Mouse (Mus musculus) splenic B cell, adult 2 months (primary cell): ENCODE results near the gene Lrrc8b.

Experiments used
- DNase-seq: peaks from one replicate; pipeline ENCODE4 v3.0.0-alpha.2; 2011; ENCODE audit warnings: low read depth, low spot score
- H3K27me3 ChIP-seq: 2 replicates; pipeline ENCODE4 v1.6.1; 2012; ENCODE audit warnings: mild to moderate bottlenecking, low read length, moderate library complexity, mixed read lengths; ENCODE audit not compliant: control insufficient read depth, poor library complexity, insufficient read depth, severe bottlenecking
- H3K36me3 ChIP-seq: 2 replicates; pipeline ENCODE4 v1.6.1; 2012; ENCODE audit warnings: mild to moderate bottlenecking, low read length, moderate library complexity, mixed read lengths; ENCODE audit not compliant: control insufficient read depth, poor library complexity, insufficient read depth, severe bottlenecking

Gene Lrrc8b

GRCm38 (mm10) chr5:105501136-105501535 lies 85.6 kb downstream of the Lrrc8b start:
- DNase-seq: no peak
- no peaks in the 10 kb centered on the region for H3K27me3 ChIP-seq
- H3K36me3 ChIP-seq: no peaks in the 10 kb centered on the region; the same call in 1 of the 2 replicates

- no peaks in the 10 kb centered on the region for H3K27me3 ChIP-seq
- DNase-seq: no peak
- no peaks in the 10 kb centered on the region; the same call in 1 of the 2 replicates for H3K36me3 ChIP-seq
Observed at GRCm38 (mm10) chr5:105508813-105509212, 93.2 kb downstream of the Lrrc8b start.

- H3K27me3 ChIP-seq: no peaks in the 10 kb centered on the region
- no peaks in the 10 kb centered on the region for H3K36me3 ChIP-seq
- DNase-seq: no peak
Observed at GRCm38 (mm10) chr5:105512297-105512696, 96.7 kb downstream of the Lrrc8b start.

GRCm38 (mm10) chr5:105515532-105515931 lies 100.0 kb downstream of the Lrrc8b start:
- no peaks in the 10 kb centered on the region for H3K27me3 ChIP-seq
- no peaks in the 10 kb centered on the region for H3K36me3 ChIP-seq
- DNase-seq: peak; percentile 48

- Histone ChIP-seq H3K36me3 (no peaks in the 10 kb centered on the region), H3K27me3 (no peaks in the 10 kb centered on the region)
- no peak for DNase-seq
Observed at GRCm38 (mm10) chr5:105516290-105516689, 100.7 kb downstream of the Lrrc8b start.

GRCm38 (mm10) chr5:105517992-105518625 lies 102.5 kb downstream of the Lrrc8b start:
- Histone ChIP-seq H3K27me3 (no peaks in the 10 kb centered on the region), H3K36me3 (no peaks in the 10 kb centered on the region)
- DNase-seq: no peak

- H3K27me3 ChIP-seq: no peaks in the 10 kb centered on the region
- DNase-seq: peak; percentile 66
- H3K36me3 ChIP-seq: no peaks in the 10 kb centered on the region
Observed at GRCm38 (mm10) chr5:105518626-105519095, 103.1 kb downstream of the Lrrc8b start.

GRCm38 (mm10) chr5:105519096-105519975 lies 103.8 kb downstream of the Lrrc8b start, which contains the start of gene Lrrc8c:
Gene Lrrc8c, plus strand, starts transcription at chr5:105519388.
- no peaks in the 10 kb centered on the region for H3K27me3 ChIP-seq
- H3K36me3 ChIP-seq: peaks cover under 1% of the 10 kb centered on the region; the same call in 1 of the 2 replicates
- peak; percentile 91 for DNase-seq

GRCm38 (mm10) chr5:105519976-105520300 lies 104.4 kb downstream of the Lrrc8b start:
- DNase-seq: no peak
- no peaks in the 10 kb centered on the region for H3K27me3 ChIP-seq
- H3K36me3 ChIP-seq: peaks cover 2% of the 10 kb centered on the region; the same call in 1 of the 2 replicates

GRCm38 (mm10) chr5:105520442-105520965 lies 104.9 kb downstream of the Lrrc8b start:
- Histone ChIP-seq H3K36me3 (peaks cover 2% of the 10 kb centered on the region; the same call in 1 of the 2 replicates), H3K27me3 (no peaks in the 10 kb centered on the region)
- no peak for DNase-seq

GRCm38 (mm10) chr5:105523452-105523851 lies 107.9 kb downstream of the Lrrc8b start:
- no peaks in the 10 kb centered on the region for H3K27me3 ChIP-seq
- H3K36me3 ChIP-seq: peaks cover 2% of the 10 kb centered on the region; the same call in 1 of the 2 replicates
- DNase-seq: no peak

GRCm38 (mm10) chr5:105525004-105525403 lies 109.4 kb downstream of the Lrrc8b start:
- Histone ChIP-seq H3K27me3 (no peaks in the 10 kb centered on the region), H3K36me3 (peaks cover 2% of the 10 kb centered on the region; the same call in 1 of the 2 replicates)
- no peak for DNase-seq

GRCm38 (mm10) chr5:105526107-105526645 lies 110.6 kb downstream of the Lrrc8b start:
- Histone ChIP-seq H3K36me3 (peaks cover 2% of the 10 kb centered on the region; the same call in 1 of the 2 replicates), H3K27me3 (no peaks in the 10 kb centered on the region)
- DNase-seq: no peak

- Histone ChIP-seq H3K27me3 (no peaks in the 10 kb centered on the region), H3K36me3 (peaks cover 2% of the 10 kb centered on the region; the same call in 1 of the 2 replicates)
- DNase-seq: no peak
Observed at GRCm38 (mm10) chr5:105526766-105527165, 111.2 kb downstream of the Lrrc8b start.
